Mouse (Mus musculus) testis, adult 2 months (tissue): ENCODE results near the gene Rnf150.

Source experiments
- CTCF ChIP-seq: fragments of 200-500 bp; IDR thresholded peaks from 2 replicates; pipeline ENCODE4 v1.5.1; 2012; ENCODE audit warnings: low read depth, mild to moderate bottlenecking, inconsistent platforms, low read length, moderate library complexity; ENCODE audit not compliant: control insufficient read depth, insufficient read depth, insufficient replicate concordance
- POLR2A ChIP-seq: fragments of 200-500 bp; IDR thresholded peaks from 2 replicates; pipeline ENCODE4 v1.6.1; 2012; ENCODE audit warnings: low read depth, mild to moderate bottlenecking, inconsistent platforms, low read length, moderate library complexity; ENCODE audit not compliant: control insufficient read depth

GRCm38 (mm10) chr8:82870840-82871490, 7.8 kb downstream of the Rnf150 start:
- TF ChIP-seq CTCF: no peak
- no peak for TF ChIP-seq POLR2A
